Mouse (Mus musculus): ENCODE data around the gene Zfp810.

DNA sequence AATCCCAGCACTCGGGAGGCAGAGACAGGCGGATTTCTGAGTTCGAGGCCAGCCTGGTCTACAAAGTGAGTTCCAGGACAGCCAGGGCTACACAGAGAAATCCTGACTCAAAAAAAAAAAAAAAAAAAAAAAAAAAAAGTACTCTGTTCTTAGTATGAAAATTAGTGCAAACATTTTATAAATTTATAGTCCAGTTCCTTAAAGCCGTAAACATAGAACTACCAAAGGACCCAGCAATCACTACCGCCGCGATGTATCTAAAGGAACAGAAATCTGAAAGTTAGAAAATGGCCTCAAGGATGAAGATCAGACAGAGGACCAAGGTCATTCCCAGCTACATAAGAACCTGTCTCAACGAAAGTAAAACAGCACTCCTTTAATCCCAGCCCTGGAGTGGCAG, 48.7 kb downstream of the Zfp810 start:
- no peak for TF ChIP-seq POLR2A (IDR thresholded peaks at IDR 0.05; ENCODE audit: insufficient read depth, low read depth, low read length)
- TF ChIP-seq EP300 (IDR thresholded peaks at IDR 0.05; ENCODE audit: insufficient read depth, low read depth, low read length) = no peak
- TF ChIP-seq CTCF (IDR thresholded peaks at IDR 0.05) = no peak

Measured in heart, adult 2 months (tissue).